Mouse (Mus musculus) lung, embryonic 16.5 days (tissue): ENCODE measurements around the gene Lancl2. TPM values are rescaled to one million over a fixed set of nuclear protein-coding genes. Genes with fewer than 3 reads are reported as not detected.

ENCODE experiments used
- ATAC-seq: fragments of 200-750 bp; cut with Nextera tagmentation; 2 replicates; pipeline ENCODE4 v1.8.0; 2017; ENCODE audit warnings: low read depth, mild to moderate bottlenecking, moderate library complexity
- H3K27ac ChIP-seq: fragments of 300-500 bp; sonication (generic); 2 replicates; pipeline ENCODE4 v1.5.1; 2014; ENCODE audit warnings: mild to moderate bottlenecking, control low read depth, low read length
- H3K27me3 ChIP-seq: fragments of 300-500 bp; sonication (generic); 2 replicates; pipeline ENCODE4 v1.6.1; 2014; ENCODE audit warnings: low read depth, low read length, mixed read lengths; ENCODE audit not compliant: control insufficient read depth, insufficient read depth
- H3K36me3 ChIP-seq: fragments of 300-500 bp; sonication (generic); 2 replicates; pipeline ENCODE4 v1.6.1; 2014; ENCODE audit warnings: low read length; ENCODE audit not compliant: control insufficient read depth, insufficient read depth
- H3K4me1 ChIP-seq: fragments of 300-500 bp; sonication (generic); replicated peaks from 2 replicates; pipeline ENCODE4 v1.6.1; 2014; ENCODE audit warnings: low read length, mixed read lengths; ENCODE audit not compliant: control insufficient read depth, insufficient read depth
- H3K4me2 ChIP-seq: fragments of 300-500 bp; sonication (generic); 2 replicates; pipeline ENCODE4 v1.6.1; 2014; ENCODE audit warnings: low read depth, low read length, control low read depth
- H3K4me3 ChIP-seq: fragments of 300-500 bp; sonication (generic); 2 replicates; pipeline ENCODE4 v1.5.1; 2014; ENCODE audit warnings: mild to moderate bottlenecking, low read length, control low read depth
- H3K9ac ChIP-seq: fragments of 300-500 bp; sonication (generic); 2 replicates; pipeline ENCODE4 v1.6.1; 2014; ENCODE audit warnings: low read length, control low read depth
- H3K9me3 ChIP-seq: fragments of 300-500 bp; sonication (generic); 2 replicates; pipeline ENCODE4 v1.6.1; 2016; ENCODE audit warnings: low read length; ENCODE audit not compliant: control insufficient read depth
- WGBS: fragments of 180-500 bp; shearing (Covaris S2); extraction: QIAGEN DNeasy Blood & Tissue Kit; methylation state at CpG from one replicate; pipeline ENCODE4 v1.1.7; 2014; 5-methylcytosine and 5-hydroxymethylcytosine counted together
- polyA plus RNA-seq: library from polyadenylated mRNA; unstranded; fragments of >200 nt; fragmentation: Nextera tagmentation; extraction: Ambion mirVana; gene quantifications from 2 replicates; pipeline ENCODE4 v1.2.1, GENCODE M21; 2015

The Lancl2 gene
- polyA plus RNA-seq, 1 experiment from 2014 or later: 28.1 TPM

DNA sequence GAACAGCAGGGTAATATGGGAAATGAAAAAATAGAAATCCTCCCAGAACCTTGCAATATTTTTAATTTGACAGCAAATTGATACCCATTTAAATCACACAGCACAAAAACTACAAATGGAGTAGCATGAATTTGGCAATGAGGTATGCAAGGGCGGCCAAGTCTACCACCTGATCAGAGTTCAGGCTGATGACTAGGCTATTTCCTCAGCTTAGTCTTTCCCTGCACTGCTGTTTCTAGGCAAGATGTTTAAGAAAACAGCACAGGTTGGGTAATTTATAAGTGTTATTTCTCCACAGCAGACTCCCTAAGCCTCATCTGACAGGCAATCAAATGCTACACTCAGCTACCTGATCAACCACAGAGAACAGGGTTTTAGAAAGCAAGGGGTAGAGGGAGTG, 81.9 kb downstream of the Lancl2 start:
- 79% methylated on average over 1 of the region's 1 CpGs for WGBS
- no peaks in the 10 kb centered on the region for H3K9me3 ChIP-seq
- H3K27ac ChIP-seq: no peak overlapping the region
- H3K27me3 ChIP-seq: no peaks in the 10 kb centered on the region
- no peak overlapping the region for H3K4me2 ChIP-seq
- H3K9ac ChIP-seq: no peak overlapping the region
- ATAC-seq: no peak
- H3K4me3 ChIP-seq: no peak overlapping the region
- no peaks in the 10 kb centered on the region for H3K4me1 ChIP-seq
- no peaks in the 10 kb centered on the region for H3K36me3 ChIP-seq

GRCm38 (mm10) chr6:57787376-57787775, 85.0 kb downstream of the Lancl2 start:
- Histone ChIP-seq H3K4me1 (no peaks in the 10 kb centered on the region), H3K9me3 (no peaks in the 10 kb centered on the region), H3K4me2 (no peak overlapping the region), H3K4me3 (no peak overlapping the region), H3K36me3 (no peaks in the 10 kb centered on the region), H3K27ac (no peak overlapping the region), H3K27me3 (no peaks in the 10 kb centered on the region), H3K9ac (no peak overlapping the region)
- ATAC-seq: no peak
- 90% methylated on average over 6 of the region's 6 CpGs for WGBS

Other genes starting within 250 kb of the Lancl2 start
- gene Ppm1k, start 167.1 kb upstream of the Lancl2 start, polyA plus RNA-seq: 7.6 and 9.4 TPM in 2 replicates
- 3.8 and 4.4 TPM in 2 replicates for gene Herc6, start 121.5 kb upstream of the Lancl2 start, polyA plus RNA-seq
- gene Pyurf, start 10.5 kb upstream of the Lancl2 start, polyA plus RNA-seq: 15.2 and 15.3 TPM in 2 replicates
- gene Vopp1, start 122.6 kb downstream of the Lancl2 start, polyA plus RNA-seq: 28.5 and 28.9 TPM in 2 replicates
- not detected in 2 replicates for gene Vmn1r21, start 147.8 kb downstream of the Lancl2 start, polyA plus RNA-seq
- gene Vmn1r22, start 205.5 kb downstream of the Lancl2 start, polyA plus RNA-seq: not detected in 2 replicates
- not detected in 2 replicates for gene Vmn1r23, start 224.3 kb downstream of the Lancl2 start, polyA plus RNA-seq